Comparison of ENCODE assay signal across 13 mouse cellular contexts in the genomic region with DNA sequence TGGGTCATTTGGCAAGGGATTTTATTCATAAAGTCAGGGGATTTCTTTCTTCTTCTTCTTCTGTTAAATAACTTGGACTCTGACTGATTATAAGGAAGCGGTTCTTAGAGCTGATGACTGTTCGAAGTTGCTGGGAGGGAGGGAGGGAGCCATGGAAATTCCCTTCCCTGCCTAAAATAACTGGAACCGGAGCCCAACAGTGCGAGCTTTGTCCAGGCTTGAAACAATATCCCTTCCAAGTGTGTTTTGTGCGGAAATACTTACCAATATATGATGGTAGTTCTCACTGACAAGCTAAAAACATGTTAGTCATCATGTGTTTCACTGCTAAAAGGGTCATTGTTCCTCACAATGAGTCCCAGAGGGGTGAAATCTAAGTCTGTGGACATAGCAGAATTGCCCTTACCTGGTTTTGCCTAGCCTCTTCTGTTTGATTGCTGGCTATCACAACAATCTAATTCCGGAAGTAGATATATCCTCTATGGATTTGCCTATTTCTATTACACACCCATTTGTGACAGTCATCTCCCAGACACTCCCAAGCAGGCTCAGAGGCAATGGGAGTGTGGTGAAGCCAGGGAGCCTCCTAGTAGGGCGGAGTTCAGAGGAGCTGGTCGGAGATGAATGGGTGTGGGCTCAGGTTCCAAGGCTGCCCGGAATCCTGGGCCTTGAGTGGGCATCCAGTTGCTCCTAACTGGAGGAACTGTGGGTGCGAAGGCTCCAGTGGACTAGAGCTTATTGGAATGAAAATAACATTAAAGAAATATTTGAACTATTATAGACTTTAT.
DNase-seq lines count a peak whose midpoint lies in the region; ATAC-seq lines count a peak whose summit lies in the region.
"Had no signal": no experiment of that assay in that cellular context is flagged by ENCODE, and none has a peak within 500 bp of the region (broad histone marks: within the 10 kb centered on the region; RNA-seq: fewer than 3 reads in every experiment).

No protein-coding gene starts in this region.

- peaks cover 5 to 9% of the 10 kb centered on the region in 2 experiments; a peak in 3 of 4 replicates for H3K4me1 ChIP-seq in heart, embryonic 14.5 days (ENCODE audit: control insufficient read depth in 2 of 2, insufficient read depth in 2 of 2, low read length in 2 of 2)
- peaks cover 21% of the 10 kb centered on the region for H3K4me1 ChIP-seq in embryonic facial prominence, embryonic 15.5 days
- H3K4me1 ChIP-seq in limb, embryonic 15.5 days, result peaks cover 31% of the 10 kb centered on the region

- H3K9me3 ChIP-seq in heart, embryonic 14.5 days (ENCODE audit: control insufficient read depth, low read length), result no peaks in the 10 kb centered on the region
- no peaks in the 10 kb centered on the region for H3K9me3 ChIP-seq in embryonic facial prominence, embryonic 15.5 days (replicated peaks)
- no peaks in the 10 kb centered on the region for H3K9me3 ChIP-seq in limb, embryonic 15.5 days

- H3K27me3 ChIP-seq in heart, embryonic 14.5 days (ENCODE audit: control insufficient read depth, insufficient read depth, low read length), result no peaks in the 10 kb centered on the region
- H3K27me3 ChIP-seq in embryonic facial prominence, embryonic 15.5 days, result no peaks in the 10 kb centered on the region
- no peaks in the 10 kb centered on the region for H3K27me3 ChIP-seq in limb, embryonic 15.5 days

- no peak for DNase-seq in heart, adult 11 months
- peak; percentile 36 for DNase-seq in Muller cell, postnatal 12 days (ENCODE audit: inconsistent ontology term)
- DNase-seq in cerebellum, postnatal 25 days, result no peak
- no peak for DNase-seq in layer of hippocampus, postnatal 36 days
- DNase-seq: adrenal gland, postnatal 36 days; cerebellum, adult 2 months; layer of hippocampus, adult 9-11 months; liver; retina, postnatal 1 day had no signal

- H3K36me3 ChIP-seq in heart, embryonic 14.5 days (ENCODE audit: control insufficient read depth, insufficient read depth, low read length), result no peaks in the 10 kb centered on the region
- H3K36me3 ChIP-seq in embryonic facial prominence, embryonic 15.5 days, result no peaks in the 10 kb centered on the region
- no peaks in the 10 kb centered on the region for H3K36me3 ChIP-seq in limb, embryonic 15.5 days

- no peak for ATAC-seq in heart, embryonic 14.5 days (ENCODE audit: insufficient number of reproducible peaks, insufficient read depth, low FRiP score, low read depth)
- no peak for ATAC-seq in embryonic facial prominence, embryonic 15.5 days (ENCODE audit: insufficient number of reproducible peaks, low FRiP score, low TSS enrichment, low read depth)
- ATAC-seq in limb, embryonic 15.5 days (ENCODE audit: insufficient number of reproducible peaks, low FRiP score, low TSS enrichment, low read depth), result no peak
- ATAC-seq in megakaryocyte progenitor cell, adult 5-6 weeks (replicated peaks; ENCODE audit: poor library complexity), result no peak

- no peak overlapping the region for H3K4me2 ChIP-seq in heart, embryonic 14.5 days (ENCODE audit: low read length)
- 0 out of 2 replicates have a peak overlapping the region, but pooled peaks have one; percentile 2 for H3K4me2 ChIP-seq in embryonic facial prominence, embryonic 15.5 days (replicated peaks)
- no peak overlapping the region for H3K4me2 ChIP-seq in limb, embryonic 15.5 days

- WGBS in heart, embryonic 14.5 days, result 56% methylated on average over 10 of the region's 10 CpGs
- 23% methylated on average over 10 of the region's 10 CpGs for WGBS in embryonic facial prominence, embryonic 15.5 days
- 35% methylated on average over 10 of the region's 10 CpGs for WGBS in limb, embryonic 15.5 days

- H3K27ac ChIP-seq in heart, embryonic 14.5 days (replicated peaks in 1 of 2; ENCODE audit: control insufficient read depth in 1 of 2, insufficient read depth in 1 of 2, low read depth in 2 of 2, low read length in 2 of 2), result peak overlapping the region; percentile 3 to 46; a peak in 1 of 4 replicates
- peak overlapping the region; percentile 81 for H3K27ac ChIP-seq in embryonic facial prominence, embryonic 15.5 days (replicated peaks)
- H3K27ac ChIP-seq in limb, embryonic 15.5 days, result peak overlapping the region; percentile 81

- no peak overlapping the region for H3K4me3 ChIP-seq in heart, embryonic 14.5 days (ENCODE audit: control insufficient read depth in 1 of 2, insufficient read depth in 1 of 2, low read depth in 1 of 2, low read length in 2 of 2)
- H3K4me3 ChIP-seq in embryonic facial prominence, embryonic 15.5 days (replicated peaks), result no peak overlapping the region
- no peak overlapping the region for H3K4me3 ChIP-seq in limb, embryonic 15.5 days

- H3K9ac ChIP-seq in heart, embryonic 14.5 days (ENCODE audit: low read length), result no peak overlapping the region
- H3K9ac ChIP-seq in embryonic facial prominence, embryonic 15.5 days, result no peak overlapping the region
- H3K9ac ChIP-seq in limb, embryonic 15.5 days, result no peak overlapping the region

Comparison
In these comparisons a context has a peak if more than half of its experiments do, and no peak if none do; other contexts are left out.
1. H3K27ac ChIP-seq: peak in every context shown above with its lines; median percentile 81 in embryonic facial prominence, embryonic 15.5 days; 81 in limb, embryonic 15.5 days; 24 in heart, embryonic 14.5 days.